Mouse (Mus musculus) splenic B cell, adult 2 months (primary cell): ENCODE measurements at regions not wholly inside any gene's neighbourhood (a gene's known extent, or its start where the extent isn't known, plus 50 kb on each side); places are given as distances from the start of the nearest gene placed in this dataset.

Source experiments
- DNase-seq: peaks from one replicate; pipeline ENCODE4 v3.0.0-alpha.2; 2011; ENCODE audit warnings: low read depth, low spot score
- H3K27me3 ChIP-seq: 2 replicates; pipeline ENCODE4 v1.6.1; 2012; ENCODE audit warnings: mild to moderate bottlenecking, low read length, moderate library complexity, mixed read lengths; ENCODE audit not compliant: control insufficient read depth, poor library complexity, insufficient read depth, severe bottlenecking
- H3K36me3 ChIP-seq: 2 replicates; pipeline ENCODE4 v1.6.1; 2012; ENCODE audit warnings: mild to moderate bottlenecking, low read length, moderate library complexity, mixed read lengths; ENCODE audit not compliant: control insufficient read depth, poor library complexity, insufficient read depth, severe bottlenecking

DNA sequence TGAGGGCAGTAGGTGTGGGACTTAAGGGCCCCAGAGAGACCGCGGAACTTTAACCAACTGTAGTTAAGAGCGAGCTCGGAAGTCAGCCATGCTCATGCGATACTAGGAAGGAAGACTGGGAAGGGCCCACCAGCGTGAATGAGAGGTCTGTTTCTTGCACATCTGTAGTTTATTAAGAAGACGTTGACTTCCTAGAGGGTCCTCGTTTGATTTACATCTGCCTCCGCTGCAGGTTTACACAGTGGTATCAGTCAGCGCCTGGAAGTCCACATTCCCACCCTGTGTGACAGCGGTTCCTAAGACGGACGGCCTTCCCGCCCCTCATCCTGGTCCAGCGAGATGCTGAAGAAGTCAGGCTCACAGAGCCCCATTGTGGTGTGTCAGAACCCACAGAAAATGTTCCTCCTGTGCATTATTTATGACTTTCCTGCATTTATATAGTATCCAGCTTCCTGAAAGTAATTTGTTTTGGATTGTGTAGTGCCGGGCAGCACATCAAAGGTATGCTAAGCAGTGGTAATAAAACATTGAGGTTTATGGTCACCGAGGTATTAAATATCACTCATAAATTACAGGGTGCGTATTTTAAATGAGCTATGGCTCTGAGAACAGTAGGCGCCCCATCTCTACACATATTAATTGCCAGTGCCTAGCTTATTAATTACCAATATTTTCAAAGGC lies 136.9 kb upstream of the Rpl34 start:
- no peaks in the 10 kb centered on the region for H3K36me3 ChIP-seq
- no peak for DNase-seq

DNA sequence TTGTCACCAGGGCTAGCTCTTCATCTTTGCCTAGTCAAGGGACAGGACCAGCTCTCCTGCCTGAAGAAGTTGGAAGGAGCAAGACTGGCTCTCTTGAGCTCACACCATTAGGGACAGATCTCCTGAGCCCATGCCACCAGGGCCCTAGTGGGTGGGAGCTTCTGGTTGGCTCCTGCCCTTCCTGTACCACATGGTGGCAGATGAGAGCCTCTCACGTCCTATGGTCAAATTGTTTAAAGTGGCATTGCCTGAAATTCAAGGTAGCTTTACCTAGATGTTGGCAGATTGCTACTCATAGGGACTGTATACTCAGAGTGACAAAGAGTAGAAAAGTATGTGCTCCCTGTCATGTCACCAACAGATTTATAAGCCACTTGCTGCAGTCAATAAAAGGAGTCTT lies 134.6 kb upstream of the Rpl34 start:
- H3K27me3 ChIP-seq: no peaks in the 10 kb centered on the region
- no peaks in the 10 kb centered on the region for H3K36me3 ChIP-seq
- DNase-seq: no peak

More for the DNA sequence above, 136.9 kb upstream of the Rpl34 start:
- no peaks in the 10 kb centered on the region for H3K27me3 ChIP-seq

DNA sequence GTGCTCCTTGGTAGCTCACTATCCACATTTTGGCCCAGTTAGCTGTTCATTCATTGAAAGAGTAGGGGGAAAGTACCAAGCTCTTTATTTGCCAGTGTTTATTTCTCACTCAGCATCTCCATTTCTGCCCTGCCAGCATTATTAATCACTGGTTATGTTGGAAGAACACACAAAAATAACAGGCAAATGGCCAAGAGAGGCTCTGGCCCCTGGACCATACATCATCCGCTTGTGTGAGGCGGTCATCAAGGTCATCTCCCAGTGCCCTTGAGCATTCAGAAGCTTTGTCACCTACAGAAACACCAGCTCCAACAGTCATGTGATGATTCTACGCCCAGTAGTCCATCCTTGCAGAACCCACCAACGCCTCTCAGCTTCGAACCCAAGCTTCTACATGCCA lies 133.2 kb upstream of the Rpl34 start:
- H3K36me3 ChIP-seq: no peaks in the 10 kb centered on the region
- no peaks in the 10 kb centered on the region for H3K27me3 ChIP-seq
- no peak for DNase-seq

DNA sequence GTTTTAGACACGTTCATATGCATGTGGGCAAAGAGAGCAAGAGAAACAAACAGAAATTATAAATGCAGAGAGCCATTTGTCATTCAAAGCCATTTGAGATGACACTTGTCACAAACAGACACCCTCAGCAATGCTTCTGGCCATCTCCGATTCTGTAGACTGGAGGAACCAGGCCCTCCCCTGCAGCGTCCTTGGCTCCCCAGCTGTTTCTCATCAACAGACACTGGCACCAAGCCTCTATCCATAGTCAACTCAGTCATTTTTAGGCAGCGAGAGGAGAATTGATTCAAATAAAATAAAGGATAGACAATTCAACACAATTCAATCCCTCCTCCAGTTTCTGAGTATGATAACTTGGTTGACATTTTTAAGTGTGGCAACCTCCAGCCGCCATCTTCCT lies 130.1 kb upstream of the Rpl34 start:
- H3K27me3 ChIP-seq: no peaks in the 10 kb centered on the region; the same call in 1 of the 2 replicates
- no peaks in the 10 kb centered on the region for H3K36me3 ChIP-seq
- DNase-seq: no peak

GRCm38 (mm10) chr3:130853866-130854265 lies 123.7 kb upstream of the Rpl34 start:
- DNase-seq: no peak
- H3K27me3 ChIP-seq: no peaks in the 10 kb centered on the region; the same call in 1 of the 2 replicates
- no peaks in the 10 kb centered on the region for H3K36me3 ChIP-seq

DNA sequence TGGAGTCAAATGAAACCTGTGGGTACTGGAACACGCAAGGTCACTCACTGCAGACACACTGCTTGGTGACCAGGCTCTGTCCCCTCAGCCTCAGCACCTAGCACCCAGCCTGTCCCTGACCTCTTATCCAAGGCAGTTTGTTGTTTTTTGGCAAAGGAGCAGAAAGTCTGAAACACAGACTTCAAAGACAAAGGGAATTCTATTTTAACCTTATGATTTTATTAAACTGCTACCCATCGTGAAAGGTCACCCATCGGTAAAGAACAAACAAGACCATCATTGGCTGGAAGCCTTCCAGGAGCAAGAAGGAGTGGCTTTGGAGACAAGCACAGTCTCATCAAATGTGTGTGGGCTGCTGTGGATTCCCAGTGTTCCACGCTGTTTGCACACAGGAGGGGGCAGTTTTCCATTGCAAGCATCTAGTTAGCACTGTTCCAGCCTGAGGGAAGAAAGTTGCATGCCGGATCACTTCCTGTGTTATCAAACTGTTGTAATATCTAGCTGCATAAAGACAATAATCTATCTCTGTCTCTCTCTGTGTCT lies 120.6 kb upstream of the Rpl34 start:
- H3K27me3 ChIP-seq: no peaks in the 10 kb centered on the region; the same call in 1 of the 2 replicates
- no peak for DNase-seq
- no peaks in the 10 kb centered on the region for H3K36me3 ChIP-seq

- Histone ChIP-seq H3K27me3 (no peaks in the 10 kb centered on the region), H3K36me3 (no peaks in the 10 kb centered on the region)
- no peak for DNase-seq
Observed at GRCm38 (mm10) chr3:130841755-130842154, 111.6 kb upstream of the Rpl34 start.

GRCm38 (mm10) chr3:130839924-130840440 lies 109.8 kb upstream of the Rpl34 start:
- no peaks in the 10 kb centered on the region for H3K27me3 ChIP-seq
- DNase-seq: no peak
- no peaks in the 10 kb centered on the region for H3K36me3 ChIP-seq

DNA sequence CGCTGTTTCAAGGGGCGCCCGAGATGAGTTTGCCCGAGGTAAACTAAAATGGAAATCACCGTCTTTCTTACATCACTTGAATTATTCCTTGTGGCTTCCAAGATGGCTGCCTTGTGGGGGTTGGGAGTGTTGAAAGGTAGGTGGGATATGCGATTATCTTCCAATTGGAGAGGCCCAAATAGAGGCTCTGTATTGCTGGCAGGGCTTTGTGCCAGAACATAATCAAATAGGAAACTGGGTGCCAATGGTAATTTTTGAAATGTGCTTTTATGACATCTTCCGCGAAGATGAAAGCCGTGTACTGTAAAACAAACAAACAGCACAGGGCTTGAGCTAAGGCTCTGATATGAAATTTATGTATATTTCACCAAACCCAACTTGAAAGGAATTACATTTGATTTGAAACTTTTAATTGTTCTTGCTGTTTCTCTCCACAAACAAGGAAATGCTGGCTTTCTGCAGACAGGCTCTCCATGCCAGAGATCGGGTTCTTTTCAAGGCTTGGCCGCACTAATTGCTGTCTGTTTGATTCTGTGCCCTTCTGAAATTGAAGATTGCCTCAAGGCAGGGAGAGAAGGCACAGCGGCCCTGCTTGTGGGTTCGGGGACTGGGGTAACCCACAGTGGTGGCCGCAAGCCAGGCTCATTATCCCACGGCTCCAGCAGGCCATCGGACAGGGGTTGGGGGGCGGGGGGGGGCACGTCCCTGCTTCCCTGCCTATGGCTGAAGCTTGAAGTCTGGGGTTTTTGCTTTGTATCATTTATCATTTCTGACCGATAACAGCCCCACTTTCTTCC lies 108.6 kb upstream of the Rpl34 start:
- DNase-seq: no peak
- Histone ChIP-seq H3K27me3 (no peaks in the 10 kb centered on the region), H3K36me3 (no peaks in the 10 kb centered on the region)

GRCm38 (mm10) chr3:130833722-130834121 lies 103.5 kb upstream of the Rpl34 start:
- H3K27me3 ChIP-seq: no peaks in the 10 kb centered on the region
- H3K36me3 ChIP-seq: no peaks in the 10 kb centered on the region
- no peak for DNase-seq

- Histone ChIP-seq H3K27me3 (no peaks in the 10 kb centered on the region), H3K36me3 (no peaks in the 10 kb centered on the region)
- DNase-seq: no peak
Observed at GRCm38 (mm10) chr3:130833082-130833481, 102.9 kb upstream of the Rpl34 start.

DNA sequence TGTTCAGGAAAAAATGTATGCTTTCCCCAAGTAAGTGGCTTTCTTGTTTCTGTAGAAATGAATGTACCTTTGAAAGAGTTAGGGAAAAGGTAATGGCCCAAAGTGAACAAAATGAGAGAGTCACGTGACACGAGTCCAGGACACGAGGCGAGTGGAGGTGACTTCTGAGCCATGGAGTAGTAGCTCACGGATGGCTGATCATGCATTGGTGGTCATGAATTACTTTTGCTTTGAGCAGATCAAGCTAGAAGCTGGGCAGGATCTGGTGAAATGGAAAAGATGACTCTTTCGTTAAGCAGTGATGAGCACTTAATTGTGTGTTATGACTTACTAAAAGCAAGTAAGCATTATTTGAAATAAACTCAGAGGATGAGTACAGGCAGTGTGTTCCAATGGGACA lies 101.6 kb upstream of the Rpl34 start:
- Histone ChIP-seq H3K27me3 (no peaks in the 10 kb centered on the region), H3K36me3 (no peaks in the 10 kb centered on the region)
- peak; percentile 63 for DNase-seq

GRCm38 (mm10) chr3:130828346-130828745 lies 98.1 kb upstream of the Rpl34 start:
- DNase-seq: no peak
- no peaks in the 10 kb centered on the region for H3K27me3 ChIP-seq
- no peaks in the 10 kb centered on the region for H3K36me3 ChIP-seq

DNA sequence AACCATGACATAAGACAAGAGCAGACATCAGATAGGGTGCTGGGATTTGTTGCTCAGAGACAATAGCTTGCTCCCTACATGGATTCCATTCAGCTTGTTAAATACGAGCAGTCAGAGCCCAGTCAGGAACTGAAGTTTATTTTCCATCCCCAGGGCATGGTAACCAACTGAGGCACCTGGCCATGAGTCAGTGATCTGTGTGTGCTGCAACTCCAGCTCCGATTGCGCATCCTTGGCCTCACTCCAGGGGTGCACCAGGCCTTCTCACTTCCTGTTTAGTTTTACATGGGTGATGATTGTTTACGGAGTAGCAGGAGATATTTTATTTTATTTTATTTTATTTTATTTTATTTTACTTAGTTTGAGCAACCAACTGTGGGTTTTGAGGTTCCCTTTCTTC lies 97.7 kb upstream of the Rpl34 start:
- DNase-seq: no peak
- H3K36me3 ChIP-seq: no peaks in the 10 kb centered on the region
- H3K27me3 ChIP-seq: no peaks in the 10 kb centered on the region

GRCm38 (mm10) chr3:130827021-130827420 lies 96.8 kb upstream of the Rpl34 start:
- H3K27me3 ChIP-seq: no peaks in the 10 kb centered on the region

More at GRCm38 (mm10) chr3:130827021-130827420, 96.8 kb upstream of the Rpl34 start:
- no peak for DNase-seq
- H3K36me3 ChIP-seq: no peaks in the 10 kb centered on the region
